Mouse (Mus musculus) spleen, postnatal 36 days (tissue): ENCODE data around the gene Adgrv1.

Experiments used
- DNase-seq, 2 experiments: peaks; one replicate each; pipeline ENCODE4 v3.0.0; 2022; ENCODE audit warnings: low spot score in 2 of 2, mixed read lengths in 1 of 2

Adgrv1 gene

DNA sequence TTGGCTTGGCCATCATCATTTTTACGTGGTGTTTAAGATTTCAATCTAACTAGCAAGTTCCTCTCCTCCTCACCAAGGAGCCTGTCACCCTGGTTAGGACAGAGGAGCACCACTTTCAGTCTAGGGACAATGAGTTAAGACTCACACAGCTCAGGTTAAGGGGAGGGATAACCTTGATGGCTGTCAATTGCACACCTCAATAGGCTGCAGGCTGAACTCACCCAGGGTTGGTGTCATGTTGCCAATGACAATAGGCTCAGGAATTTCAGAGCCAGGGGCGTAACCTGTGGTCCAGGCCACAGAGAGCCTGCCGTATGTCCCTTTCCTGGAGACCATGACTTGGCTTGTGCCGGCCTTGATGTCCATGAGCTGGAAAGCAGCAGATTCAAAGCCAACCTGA is 209.0 kb downstream of the Adgrv1 start:
- DNase-seq: no peak

DNA sequence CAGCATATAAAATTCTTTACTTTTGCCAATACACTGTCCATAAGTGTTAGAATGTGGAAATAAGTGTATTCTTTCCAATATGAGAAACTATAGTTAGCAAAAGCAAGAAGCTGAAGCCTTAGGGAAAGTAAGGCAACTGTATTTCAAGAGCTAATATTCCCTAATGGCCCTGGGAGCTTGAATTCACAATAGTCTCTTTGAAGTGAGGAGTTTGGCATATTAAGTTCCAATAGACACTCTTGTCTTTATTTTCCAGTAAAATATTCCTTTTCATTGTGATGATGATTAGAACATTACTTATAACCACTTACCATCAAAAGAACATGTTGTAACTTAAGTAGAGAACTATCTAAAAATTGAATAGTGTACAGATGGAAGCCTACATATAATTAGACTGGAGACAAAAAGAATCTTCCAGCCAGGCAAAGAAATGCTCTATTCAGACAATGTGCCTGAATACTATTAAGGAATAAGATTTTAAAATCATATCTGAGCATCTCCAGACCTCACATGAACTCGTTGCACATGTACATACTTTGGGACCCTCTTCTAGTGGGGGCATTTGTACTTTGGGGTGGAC is 225.0 kb downstream of the Adgrv1 start:
- no peak for DNase-seq

DNA sequence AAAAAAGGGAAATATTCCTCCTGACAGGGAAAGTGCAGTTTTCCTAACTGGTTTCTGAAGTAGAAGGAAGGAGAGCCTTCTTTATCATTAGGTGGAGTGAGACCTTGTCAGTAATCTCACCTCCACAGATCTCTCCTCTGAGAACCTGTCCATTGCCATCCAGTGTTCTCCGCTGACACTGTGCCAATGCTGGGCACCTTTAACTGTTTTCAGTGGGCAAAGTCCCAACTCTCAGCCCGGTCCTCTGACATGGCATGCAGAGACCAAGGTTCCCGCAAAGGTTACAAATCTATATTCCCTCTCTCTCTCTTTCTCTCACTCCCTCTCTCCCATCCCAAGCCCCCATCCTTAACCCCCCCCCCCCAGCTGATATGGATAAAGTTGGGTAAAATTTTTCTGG is 230.1 kb downstream of the Adgrv1 start:
- no peak for DNase-seq

GRCm38 (mm10) chr13:81402191-81402590 is 230.8 kb downstream of the Adgrv1 start:
- no peak for DNase-seq

DNA sequence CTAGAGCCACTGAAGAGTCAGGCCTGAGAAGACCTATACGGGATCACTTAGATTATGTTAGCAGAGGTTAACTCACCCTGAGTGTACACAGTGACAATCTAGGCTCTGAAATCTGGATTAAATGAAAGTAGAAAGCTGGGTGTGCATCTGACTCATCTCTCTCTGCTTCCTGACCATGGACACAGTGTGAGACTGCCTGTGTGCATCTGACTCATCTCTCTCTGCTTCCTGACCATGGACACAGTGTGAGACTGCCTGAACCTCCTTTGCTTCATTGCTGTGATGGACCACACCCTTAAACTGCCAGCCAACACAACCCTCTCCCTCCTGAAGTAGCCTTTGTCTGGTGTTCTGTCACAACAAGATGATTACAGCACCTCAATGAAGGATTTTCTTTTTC is 231.2 kb downstream of the Adgrv1 start:
- DNase-seq: no peak

DNA sequence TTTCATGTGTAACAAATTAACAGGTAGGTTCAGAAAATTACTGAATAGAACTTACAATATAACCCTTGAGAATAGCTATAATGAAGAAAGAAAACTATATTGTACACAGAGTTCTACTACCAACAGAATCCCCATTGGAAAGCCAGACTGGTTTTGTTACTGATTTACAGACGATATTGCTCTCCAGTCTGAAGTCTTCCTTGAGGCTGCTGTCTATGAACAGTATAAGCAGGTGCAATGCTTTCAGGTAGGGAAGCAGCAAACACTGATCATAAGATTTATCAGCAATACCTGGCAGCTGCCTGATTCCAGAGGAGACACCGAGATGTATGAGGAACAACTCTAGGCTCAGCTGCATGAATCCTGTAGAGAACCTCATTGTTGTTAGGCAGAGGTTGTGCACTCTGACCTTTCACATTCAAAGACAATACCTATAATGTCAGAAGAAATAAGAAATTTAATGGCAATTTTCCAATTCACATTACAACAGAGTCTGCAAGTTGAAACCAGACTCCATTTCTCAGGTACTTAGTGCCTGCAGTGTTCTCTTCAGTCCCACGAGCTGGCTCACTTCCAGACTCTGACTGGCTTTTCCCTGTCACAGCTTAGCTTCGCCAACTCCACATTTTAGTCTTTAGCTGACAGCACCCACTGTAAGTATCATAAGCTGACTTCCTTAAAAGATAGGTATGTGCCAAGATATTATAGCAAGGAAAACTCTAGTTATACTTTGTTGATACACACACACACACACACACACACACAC is 247.2 kb downstream of the Adgrv1 start:
- no peak for DNase-seq

DNA sequence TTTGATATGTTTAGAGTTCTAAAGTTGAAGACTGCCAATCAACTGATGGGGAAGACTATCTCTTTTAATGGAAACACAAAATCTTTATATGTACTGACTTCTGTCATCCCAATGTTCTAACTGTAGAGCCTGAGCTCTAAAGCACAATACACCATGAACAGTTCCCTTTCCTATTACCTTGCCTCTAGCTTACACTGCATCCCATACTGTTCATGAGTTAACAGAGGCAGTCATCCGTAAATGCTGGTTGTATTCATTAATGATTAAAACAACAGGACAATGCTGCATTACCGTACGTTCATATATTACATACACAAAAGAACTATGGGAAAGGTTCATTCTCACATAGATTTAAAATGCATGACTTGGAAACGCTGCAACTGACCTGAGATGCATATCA is 251.1 kb downstream of the Adgrv1 start:
- DNase-seq: no peak

DNA sequence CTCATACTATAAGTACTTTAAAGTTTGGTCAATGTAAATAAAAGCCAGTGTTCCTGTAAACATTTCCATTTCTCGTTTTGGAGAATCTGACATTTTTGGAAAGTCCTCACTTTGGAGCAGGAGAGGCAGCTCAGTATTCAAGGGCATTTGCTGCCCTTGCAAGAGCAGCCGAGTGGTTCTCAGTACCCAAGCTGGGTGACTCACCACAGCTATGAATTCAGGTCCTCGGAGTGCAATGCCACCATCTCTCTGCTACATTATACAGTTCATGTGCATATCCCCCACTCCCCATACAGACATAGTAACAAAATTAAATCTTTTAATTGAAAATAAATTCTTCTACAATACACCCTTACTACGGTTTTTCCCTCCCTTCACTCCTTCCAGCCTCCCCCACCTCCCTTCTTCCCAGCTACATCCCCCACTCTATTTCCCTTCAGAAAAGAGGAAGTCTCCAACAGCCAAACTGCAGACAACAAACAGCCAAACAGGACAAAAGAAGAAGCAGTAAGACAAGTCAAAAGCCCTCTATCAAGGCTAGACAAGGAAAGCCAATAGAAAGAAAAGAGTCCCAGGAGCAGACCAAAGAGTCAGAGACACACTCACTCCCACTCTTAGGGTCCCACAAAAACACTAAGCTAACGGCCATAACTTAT is 262.0 kb downstream of the Adgrv1 start:
- DNase-seq: no peak

DNA sequence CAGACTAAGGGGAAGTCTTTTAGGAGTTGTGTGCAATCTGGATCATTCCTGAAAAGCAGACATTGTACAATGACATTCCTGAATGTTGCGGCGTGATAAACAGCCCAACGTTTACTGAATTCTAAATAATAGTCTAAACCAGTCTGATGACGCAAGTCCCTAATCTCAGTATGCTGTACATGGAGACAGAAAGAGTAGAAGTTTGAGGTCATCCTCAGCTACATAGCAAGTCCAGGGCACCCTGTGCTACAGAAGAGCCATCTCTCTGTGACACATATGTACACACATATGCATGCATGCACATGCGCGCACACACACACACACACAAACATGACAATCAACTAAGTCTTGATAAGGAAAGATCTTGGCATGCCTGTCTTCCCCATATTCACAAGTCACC is 262.8 kb downstream of the Adgrv1 start:
- no peak for DNase-seq

- DNase-seq: no peak
Observed at GRCm38 (mm10) chr13:81369564-81369963, 263.4 kb downstream of the Adgrv1 start.

- DNase-seq: no peak
Observed at GRCm38 (mm10) chr13:81368987-81369386, 264.0 kb downstream of the Adgrv1 start.

DNA sequence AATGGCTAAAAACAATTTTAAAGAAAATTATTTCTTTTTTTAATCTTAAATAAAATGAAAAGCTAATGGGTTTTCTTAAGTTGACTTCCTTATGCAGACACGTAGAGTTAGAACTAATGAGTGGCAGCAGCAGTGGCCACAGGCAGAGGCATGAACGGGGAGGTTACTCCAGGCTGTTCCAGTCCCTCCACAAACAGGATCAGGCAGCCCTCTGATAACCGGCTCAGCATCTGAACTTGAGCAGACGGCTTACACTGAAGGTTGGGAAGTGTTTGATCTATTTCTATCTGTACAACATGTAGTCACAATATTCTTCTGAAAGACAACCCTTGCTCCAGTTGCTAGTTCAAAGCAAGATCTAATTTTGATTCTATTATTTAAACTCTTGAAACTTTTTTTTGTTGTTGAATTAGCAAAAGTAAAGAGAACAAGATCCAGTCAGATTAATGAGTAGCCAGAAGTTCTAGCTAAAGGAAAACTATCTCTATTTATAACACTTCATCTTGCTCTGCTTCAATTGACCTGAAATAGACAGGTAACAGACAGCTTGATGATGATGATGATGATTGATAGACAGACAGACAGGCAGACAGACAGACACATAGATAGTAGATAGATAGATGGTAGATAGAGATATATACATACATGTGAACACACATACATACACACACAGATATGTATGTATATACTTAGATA is 265.1 kb downstream of the Adgrv1 start:
- no peak for DNase-seq

- no peak for DNase-seq
Observed at GRCm38 (mm10) chr13:81360338-81360737, 272.6 kb downstream of the Adgrv1 start.

DNA sequence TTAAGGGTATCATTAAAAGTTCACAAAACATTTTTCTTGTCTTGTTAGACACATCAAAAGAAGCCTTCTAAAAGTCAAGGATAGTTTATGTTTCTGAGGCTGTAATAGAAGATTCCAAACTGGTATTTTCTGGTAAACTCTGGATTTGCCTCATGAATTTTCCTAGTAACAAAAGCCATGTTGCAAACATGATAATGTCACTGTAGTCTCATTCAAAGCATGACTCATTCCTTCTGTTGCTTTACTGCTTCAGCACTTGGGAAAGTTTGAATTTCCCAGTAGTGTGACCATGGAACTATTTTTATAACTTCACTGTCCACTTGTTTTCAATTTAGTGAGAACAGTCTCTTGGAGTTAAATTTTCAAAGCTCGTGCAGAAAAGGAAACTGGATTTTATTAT is 274.2 kb downstream of the Adgrv1 start:
- no peak for DNase-seq

- no peak for DNase-seq
Observed at GRCm38 (mm10) chr13:81358365-81358764, 274.6 kb downstream of the Adgrv1 start.

DNA sequence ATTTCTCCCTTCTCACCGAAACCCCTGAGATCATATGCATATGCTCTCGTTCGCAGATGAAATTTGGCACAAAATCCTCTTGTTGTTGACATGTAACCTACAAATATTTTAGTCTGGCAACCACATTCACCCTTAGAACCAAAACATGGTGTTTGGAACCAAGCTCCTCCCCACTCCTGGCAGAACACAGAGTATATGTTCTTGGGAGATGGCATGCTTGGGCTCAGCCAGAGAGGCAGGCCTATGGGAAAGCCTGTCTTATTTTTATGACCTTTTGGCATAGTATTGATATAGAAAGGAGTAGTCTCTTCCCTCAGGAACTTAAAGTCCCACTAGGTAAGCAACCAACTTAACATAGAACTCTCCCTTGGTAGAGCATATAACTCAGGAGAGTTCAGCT is 275.7 kb downstream of the Adgrv1 start:
- no peak for DNase-seq

- no peak for DNase-seq
Observed at GRCm38 (mm10) chr13:81354587-81354986, 278.4 kb downstream of the Adgrv1 start.

DNA sequence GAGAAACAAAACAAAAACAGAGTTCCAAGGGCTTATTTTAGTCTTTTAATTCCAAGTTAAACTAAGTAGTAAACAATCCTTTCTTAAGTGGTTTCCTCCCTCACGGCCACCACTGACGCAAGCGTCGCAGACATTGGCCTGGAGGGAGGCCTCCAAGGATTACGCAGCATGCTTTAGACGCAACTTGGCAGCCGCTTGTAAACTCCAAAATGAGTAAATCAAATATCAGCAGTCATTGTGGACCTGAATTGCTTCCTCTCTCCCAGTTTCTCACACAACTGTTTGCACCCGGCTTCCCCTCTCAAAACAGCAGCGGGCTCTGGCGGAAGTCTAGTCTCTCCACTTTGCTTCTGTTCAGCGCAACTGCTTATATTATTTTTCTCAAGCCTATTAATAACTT is 280.7 kb downstream of the Adgrv1 start:
- peak; percentile 4 to 22 for DNase-seq

DNA sequence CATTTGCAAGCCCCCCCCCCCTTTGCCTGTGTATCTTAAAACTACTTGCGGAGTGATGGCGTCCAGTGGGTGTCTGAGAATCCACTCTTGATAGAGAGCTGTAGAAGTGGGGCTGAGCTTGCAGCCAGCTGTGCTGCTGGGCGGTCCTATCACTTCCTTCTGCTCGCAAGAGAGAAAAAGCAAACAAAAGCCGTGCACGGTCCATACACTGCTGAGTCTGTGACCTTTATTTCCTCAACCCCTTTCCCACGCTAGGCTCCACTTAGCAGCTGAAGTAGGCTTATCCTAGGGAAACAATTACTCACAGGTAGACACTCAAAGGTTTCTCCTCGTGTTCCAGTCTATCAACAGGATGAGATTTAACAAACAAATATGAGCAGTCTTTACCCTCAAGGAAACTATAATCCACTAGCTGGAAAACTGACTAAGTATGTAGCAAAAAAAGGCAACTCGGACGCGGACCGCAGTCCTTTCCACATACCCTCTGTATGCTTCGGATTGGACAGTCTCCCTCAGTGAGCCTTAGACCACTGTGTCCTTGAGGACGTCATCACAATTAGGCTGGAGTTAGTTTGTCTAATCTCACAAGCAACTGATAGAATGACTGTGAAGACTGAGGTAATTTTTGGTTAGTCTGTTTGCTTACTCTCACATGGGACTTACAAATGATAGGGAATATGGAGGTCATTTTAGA is 281.3 kb downstream of the Adgrv1 start:
- peak; percentile 14 to 25 for DNase-seq

- DNase-seq: no peak
Observed at GRCm38 (mm10) chr13:81347261-81347980, 285.5 kb downstream of the Adgrv1 start.

GRCm38 (mm10) chr13:81342987-81343596 is 289.9 kb downstream of the Adgrv1 start:
- DNase-seq: no peak
